Mouse (Mus musculus) liver, adult 2 months (tissue): ENCODE measurements around the gene Ppp2r2d.

Experiments
- CTCF ChIP-seq: fragments of 200-500 bp; IDR thresholded peaks from 2 replicates; pipeline ENCODE4 v1.5.1; 2011; ENCODE audit warnings: low read depth, low read length, control low read depth
- POLR2A ChIP-seq: fragments of 200-500 bp; IDR thresholded peaks from 2 replicates; pipeline ENCODE4 v1.6.1; 2011; ENCODE audit warnings: low read length, control low read depth; ENCODE audit not compliant: insufficient read depth; ENCODE audit errors: extremely low read depth

DNA sequence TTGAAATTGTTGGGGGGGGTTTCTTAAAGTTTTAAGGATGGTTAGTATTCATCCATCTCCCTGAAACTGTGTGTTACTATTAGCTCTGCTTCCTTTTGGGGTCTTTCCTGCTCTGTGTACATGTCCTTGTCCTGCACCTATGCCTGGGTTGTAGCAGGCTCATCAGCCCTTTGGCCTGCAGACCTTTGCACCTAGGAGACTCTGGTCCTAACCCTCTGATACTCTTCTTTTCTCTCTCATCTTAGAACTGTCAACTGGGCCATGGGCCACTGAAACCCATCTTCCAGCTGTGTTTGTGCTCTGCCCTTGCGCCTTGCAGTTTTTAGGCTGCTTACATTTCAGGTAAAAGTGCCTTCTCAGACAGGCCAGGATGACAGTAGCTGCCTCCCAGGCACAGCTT, 18.9 kb downstream of the Ppp2r2d start:
- TF ChIP-seq CTCF: no peak
- no peak for TF ChIP-seq POLR2A
